Mouse (Mus musculus) thymus, adult 18-20 months (tissue): ENCODE measurements around the gene Nfu1.

Experiments used
- DNase-seq, 2 experiments: peaks; one replicate each; pipeline ENCODE4 v3.0.0; 2022; ENCODE audit warnings: mixed read lengths in 2 of 2

Nfu1 gene

DNA sequence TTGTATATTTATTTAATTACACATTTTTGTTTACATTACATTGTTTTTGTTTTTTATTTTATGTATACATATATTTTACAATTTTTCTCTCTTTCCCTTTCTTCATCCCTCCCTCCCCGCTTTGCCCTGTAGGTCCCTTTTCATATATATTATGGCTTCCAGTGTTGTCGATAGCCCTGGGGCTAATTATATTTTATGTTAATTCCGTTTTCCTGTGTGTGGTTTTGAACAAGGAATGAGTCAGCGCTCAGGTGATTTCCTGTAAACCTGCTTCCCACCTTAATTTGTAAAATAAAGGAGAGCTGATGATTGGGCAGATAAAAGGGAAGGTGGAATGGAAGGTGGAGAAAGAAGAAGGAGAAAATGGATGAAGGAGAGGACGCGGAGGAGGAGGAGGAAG lies at the start of gene Nfu1:
TSS of gene Nfu1 (plus strand) at position 350 of the 400 bp plus-strand sequence.
- no peak for DNase-seq

DNA sequence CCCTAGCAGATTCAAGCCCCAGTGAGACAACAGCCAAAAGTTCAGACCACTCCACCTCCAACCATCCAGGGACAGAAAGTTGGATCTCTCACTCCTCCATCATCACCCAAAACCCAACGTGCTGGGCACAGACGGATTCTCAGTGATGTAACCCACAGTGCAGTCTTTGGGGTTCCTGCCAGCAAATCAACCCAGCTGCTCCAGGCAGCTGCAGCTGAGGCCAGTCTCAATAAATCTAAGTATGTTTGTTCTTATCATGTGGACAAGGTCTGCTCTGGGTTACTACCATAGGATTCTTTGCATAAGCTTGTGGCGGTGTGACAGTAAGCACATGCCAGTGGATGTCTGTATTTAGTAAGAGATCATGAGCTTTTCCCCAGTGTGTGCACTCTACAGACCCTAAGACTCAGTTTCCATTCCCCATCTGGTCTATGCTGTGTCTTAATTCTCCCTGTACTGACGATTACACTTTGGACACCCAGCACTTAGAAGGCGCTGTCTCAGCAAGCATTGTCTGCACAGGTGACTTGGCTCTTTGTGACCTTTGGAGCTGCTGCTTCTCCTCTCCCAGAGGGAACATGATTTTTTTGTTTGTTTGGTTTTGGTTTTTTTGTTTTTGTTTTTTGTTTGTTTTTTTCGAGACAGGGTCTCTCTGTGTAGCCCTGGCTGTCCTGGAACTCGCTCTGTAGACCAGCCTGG lies 44.9 kb upstream of the Nfu1 start:
- no peak for DNase-seq

DNA sequence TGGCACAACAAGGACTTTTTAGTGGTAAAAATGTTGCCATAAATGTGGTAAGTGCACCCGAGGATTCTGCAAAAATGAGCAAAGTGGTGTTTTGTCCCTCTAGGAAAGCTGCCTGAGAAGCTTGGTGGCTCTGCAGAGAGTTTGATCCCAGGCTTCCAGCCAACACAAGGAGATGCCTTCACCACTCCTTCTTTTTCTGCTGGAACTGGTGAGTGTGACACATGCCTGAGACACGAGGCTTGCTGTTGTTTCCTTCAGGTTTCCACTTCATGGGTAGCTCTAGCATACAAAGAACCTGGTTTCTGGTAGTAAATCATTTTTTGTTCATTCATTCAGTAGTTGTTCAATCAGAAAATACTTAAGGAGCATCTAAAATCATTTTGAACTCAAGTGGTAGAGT lies 41.9 kb upstream of the Nfu1 start:
- DNase-seq: no peak

DNA sequence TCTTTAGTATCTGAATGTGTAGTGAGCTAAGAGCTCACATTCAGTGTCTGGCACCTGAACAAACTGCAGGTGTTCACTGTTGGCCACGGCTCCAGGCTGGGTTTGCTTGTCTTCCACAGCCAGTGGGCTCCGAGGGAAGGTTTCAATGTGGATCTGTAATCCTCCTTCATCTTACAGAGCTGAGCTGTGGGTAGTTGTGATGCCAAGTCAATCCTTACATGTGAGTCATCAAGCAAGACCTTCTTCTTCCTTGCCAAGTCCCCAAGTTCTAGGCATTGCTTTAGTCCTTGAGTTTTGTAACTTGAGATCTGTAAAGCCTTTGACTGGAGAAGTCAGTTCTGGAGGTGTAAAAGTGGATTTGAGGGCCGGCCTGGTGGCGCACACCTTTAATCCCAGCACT lies 35.1 kb upstream of the Nfu1 start:
- no peak for DNase-seq

DNA sequence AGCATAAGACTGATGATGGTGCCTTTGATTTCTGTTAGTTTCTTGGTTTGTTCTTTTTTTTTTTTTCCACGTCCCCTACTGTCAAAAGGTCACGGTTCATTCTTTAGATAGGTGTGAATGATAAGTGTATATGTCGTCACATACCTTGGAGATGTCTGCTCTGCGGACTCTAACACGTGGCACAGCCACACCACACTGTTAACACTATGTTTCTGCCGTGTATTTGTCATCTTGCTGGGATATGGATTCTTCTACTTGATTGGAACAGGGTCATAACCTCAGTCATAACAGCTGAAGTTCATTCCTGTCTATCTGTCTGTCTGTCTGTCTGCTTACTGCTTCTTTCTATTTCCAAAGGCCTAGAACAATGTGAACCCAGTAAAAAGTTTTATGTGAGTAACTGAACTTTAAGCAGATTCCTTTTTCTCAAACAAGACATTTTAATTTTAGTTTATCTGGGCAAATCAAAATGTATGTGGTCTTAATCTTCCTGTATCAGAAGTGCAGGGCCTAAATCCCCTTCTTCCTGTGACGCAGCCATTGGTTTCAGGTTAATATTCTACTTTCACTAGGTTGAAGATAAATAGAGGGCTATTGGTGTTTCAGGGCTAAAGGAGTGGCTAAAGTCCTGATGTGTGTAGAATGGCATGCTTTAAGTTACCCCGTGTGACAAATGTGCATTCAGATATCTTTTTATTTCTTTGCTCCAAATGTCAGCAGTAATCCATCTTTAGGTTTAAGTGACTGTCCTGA lies 30.7 kb upstream of the Nfu1 start:
- no peak for DNase-seq

DNA sequence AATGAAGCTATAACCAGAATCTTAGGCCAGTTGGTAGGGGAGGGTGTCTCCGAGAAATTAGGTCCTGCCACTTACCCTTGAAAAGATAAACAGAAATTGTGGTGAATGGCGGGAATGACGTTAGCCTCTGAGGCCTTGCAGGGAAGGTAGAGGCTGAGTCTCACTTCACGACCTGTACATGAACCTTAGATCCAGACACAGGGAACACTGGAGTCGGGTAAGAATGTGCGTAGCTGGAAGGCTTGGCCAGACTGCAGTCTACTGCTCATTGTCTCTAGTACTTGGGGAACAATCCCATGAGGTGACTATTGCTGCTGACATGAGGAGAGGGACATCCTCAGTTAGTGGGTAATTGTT lies 30.1 kb upstream of the Nfu1 start:
- DNase-seq: no peak

- no peak for DNase-seq
These were observed 27.8 kb upstream of the Nfu1 start for GRCm38 (mm10) chr6:86981206-86981605.

DNA sequence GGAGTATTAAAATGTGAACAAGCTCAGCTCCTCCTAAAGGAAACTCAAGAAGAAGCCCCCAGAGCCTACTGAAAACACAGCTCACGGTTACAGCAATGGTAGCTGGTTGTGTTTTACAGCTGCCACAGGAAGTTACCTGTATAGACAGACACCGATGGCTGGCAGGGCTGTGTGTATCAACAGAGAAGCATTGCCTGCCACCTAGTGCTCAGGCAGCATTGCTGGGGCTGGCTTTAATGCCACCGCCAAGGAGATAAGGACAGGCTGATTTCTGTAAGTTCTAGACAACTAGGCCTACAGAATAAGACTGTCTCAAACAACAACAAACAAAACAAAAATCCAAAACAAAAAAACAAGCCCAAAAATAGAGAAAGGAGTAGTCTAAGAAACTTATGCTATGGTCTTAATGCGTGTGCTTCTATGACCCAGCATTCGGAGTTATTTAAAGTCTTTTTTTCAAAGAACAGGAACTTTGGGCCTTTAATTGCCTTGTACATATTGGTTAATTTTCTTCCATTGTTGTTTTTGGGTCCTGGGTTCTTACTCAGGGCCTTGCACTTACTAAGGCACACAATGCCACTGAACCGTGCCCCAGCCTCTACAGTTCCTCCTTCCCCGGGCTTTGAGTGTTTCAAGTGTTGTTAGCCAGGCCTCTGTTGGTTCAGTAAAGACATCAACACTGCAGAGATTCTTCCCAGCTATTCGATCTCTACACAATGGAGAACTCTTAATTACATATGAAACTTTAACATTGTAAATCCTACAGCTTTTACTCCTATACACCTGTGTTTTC lies 23.5 kb upstream of the Nfu1 start:
- no peak for DNase-seq

- no peak for DNase-seq
These were observed 19.5 kb upstream of the Nfu1 start for GRCm38 (mm10) chr6:86989576-86989975.

- DNase-seq: no peak
These were observed 18.0 kb upstream of the Nfu1 start for GRCm38 (mm10) chr6:86991041-86991440.

DNA sequence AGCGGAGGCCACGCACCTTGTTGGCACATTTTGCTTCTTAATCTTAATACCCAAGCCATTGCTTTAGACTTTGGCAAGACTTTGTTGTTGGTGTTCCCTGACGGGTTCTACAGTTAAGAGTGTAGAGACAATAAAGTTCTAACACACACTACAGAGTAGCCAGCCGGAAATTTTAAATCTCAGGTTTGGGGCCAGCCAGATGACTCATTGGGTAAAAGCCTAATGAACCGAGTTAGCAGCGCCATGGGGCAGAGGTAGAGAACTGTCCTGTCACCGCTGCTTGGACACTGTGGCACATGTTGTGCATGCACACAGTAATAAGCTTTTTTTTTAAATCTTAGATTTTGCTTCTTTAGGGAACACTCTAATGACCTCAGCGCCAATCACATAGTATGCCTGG lies 16.7 kb upstream of the Nfu1 start:
- no peak for DNase-seq

- DNase-seq: no peak
These were observed 14.8 kb upstream of the Nfu1 start for GRCm38 (mm10) chr6:86994254-86994653.

DNA sequence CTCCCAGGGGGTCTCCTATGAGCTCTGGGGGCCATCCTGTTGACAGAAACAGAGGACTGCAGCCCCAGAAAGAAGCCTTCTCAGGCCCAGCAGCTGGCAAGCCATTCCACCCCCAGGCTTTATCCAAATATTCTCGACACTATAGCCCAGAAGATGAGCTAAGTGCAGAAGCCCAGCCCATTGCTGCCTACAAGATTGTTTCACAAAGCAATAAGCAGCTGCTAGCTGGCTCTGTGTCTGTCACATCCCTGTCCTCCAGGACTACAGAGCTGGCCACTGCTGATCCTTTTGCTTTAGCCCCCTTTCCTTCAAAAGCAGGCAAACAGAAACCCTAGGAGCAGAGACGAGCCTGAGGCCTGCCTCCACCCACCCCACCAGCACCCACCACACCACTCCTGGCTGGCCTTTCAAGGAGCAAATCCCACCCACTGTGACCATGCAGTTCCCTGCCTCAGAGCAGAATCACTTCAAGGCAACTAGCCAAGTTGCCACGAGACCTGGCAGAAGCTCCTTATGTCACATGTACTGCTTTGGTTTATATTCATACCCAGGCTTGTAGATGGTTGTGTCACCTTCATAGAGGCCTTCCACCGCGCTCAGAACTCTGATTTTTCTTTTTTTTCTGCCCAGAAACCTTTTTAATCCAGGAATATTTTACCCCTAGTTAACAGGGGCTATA lies 12.3 kb upstream of the Nfu1 start:
- DNase-seq: no peak

GRCm38 (mm10) chr6:86997360-86997759 lies 11.7 kb upstream of the Nfu1 start:
- no peak for DNase-seq

- DNase-seq: no peak
These were observed 7.0 kb upstream of the Nfu1 start for GRCm38 (mm10) chr6:87001995-87002394.

GRCm38 (mm10) chr6:87002521-87003055 lies 6.4 kb upstream of the Nfu1 start:
- peak; percentile 26 to 49 for DNase-seq

- no peak for DNase-seq
These were observed 4.9 kb upstream of the Nfu1 start for GRCm38 (mm10) chr6:87004099-87004498.

- no peak for DNase-seq
These were observed 3.5 kb upstream of the Nfu1 start for GRCm38 (mm10) chr6:87005577-87005976.

DNA sequence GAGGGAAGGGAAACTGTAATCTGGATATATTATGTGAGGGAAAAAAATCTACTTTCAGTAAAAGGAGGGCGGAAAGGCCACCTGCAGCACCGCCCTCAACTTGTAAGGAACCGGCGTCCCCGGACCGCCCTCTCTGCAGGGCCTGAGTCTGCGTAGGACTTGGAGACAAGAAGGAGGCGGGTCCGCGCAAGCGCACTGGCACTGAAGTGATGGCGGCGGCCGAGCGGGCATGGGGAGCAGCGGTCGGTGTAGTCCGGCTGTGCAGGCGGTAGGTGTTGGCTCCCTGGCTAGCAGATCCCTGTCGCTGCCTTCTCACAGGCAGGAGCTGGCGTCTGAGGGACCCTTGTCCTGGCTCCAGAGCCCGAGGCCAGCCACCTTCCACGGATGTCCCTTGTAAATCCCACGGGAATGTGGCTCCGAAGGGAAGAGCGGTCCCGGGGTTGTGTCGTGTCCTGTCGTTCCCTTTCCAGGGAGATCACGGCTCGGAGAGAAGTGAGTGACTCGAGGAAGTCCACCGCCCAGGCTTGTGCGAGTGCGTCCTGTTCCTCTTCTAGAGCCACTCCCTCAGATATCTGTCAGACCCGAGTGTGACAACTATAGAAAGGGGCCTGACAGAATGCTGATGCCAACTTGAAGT lies 774 bp downstream of the Nfu1 start:
- DNase-seq: peak; percentile 91 to 94

DNA sequence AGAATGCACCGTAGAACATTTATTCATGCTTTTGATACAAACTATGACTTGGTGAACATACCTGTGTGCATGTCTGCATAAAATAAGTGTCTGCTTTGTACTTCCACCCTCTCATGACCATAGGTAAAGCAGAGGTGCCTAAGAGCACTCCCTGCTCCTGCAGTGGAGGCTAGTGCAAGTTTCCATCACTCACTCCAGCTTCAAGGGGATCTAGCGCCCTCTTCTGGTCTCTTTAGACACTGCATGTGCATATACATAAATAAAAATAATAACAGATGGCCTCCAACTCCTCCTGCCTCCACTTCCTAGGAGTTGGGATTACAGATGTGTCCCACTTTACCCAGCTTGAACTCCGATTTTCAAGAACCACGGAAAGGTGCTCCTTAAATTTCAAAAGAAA lies 7.9 kb downstream of the Nfu1 start:
- peak in 1 of 2 experiments; percentile 16 for DNase-seq

DNA sequence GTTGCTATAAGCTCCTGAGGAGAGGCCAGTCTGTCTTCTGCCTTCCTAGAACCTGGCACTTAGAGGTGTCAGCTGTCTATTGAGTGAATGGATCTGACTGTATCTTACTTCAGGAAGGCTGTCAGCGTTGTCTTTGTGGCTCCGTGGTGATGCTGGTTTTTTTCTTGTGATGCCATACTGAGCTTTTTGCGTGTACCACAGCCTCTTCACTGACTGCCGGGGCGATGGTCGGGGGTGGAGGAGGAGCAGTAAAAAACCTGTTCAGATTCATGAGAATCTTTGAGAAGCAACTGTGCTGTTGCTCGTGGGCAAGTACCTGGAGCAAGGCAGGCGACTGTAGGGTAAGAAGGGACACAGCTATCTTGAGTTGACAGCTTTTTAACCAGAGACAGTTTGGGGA lies 9.8 kb downstream of the Nfu1 start:
- no peak for DNase-seq

- no peak for DNase-seq
These were observed 12.8 kb downstream of the Nfu1 start for GRCm38 (mm10) chr6:87021791-87022190.
